Mouse (Mus musculus): ENCODE data around the gene St3gal3. TPM values are rescaled to one million over a fixed set of nuclear protein-coding genes. Genes with fewer than 3 reads are reported as not detected.
A peak's percentile ranks its signal among the peaks of the same experiment; 100 is the strongest.

The St3gal3 gene
- polyA plus RNA-seq, 1 experiment from 2014 or later: 5.6 TPM

DNA sequence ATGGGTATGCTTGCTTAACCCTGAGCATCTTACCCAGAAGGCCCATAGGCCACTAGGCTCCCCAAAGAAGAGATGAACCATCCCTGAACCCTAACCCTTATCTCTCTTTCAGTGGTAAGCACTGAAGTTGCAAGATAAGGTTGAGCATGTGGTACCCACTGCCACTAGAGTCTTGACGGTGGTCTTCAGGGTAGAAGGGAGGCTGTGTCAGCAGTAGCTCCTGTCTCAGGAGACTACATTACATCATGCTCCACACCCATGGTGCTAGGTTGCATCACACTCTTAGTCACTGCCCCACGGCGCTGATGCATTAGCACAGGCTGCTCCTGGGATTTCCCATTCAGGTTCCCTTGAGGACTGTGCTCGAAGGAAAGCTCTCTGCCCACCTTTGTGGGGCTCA, 154.6 kb downstream of the St3gal3 start:
- Histone ChIP-seq H3K27ac (replicated peaks; ENCODE audit: low read depth, low read length) (no peak overlapping the region), H3K9ac (replicated peaks; ENCODE audit: low read length) (no peak overlapping the region), H3K27me3 (ENCODE audit: control insufficient read depth, insufficient read depth, low read length) (no peaks in the 10 kb centered on the region), H3K9me3 (replicated peaks; ENCODE audit: control insufficient read depth, low read length) (no peaks in the 10 kb centered on the region), H3K36me3 (replicated peaks; ENCODE audit: control insufficient read depth, insufficient read depth, low read depth, low read length) (no peaks in the 10 kb centered on the region), H3K4me1 (ENCODE audit: control insufficient read depth, insufficient read depth, low read length) (no peaks in the 10 kb centered on the region), H3K4me3 (ENCODE audit: low read depth, low read length) (no peak overlapping the region), H3K4me2 (ENCODE audit: low read depth, low read length) (no peak overlapping the region)
- ATAC-seq (replicated peaks; ENCODE audit: insufficient number of reproducible peaks, low FRiP score, low TSS enrichment, low read depth) (no peak), DNase-seq (ENCODE audit: low spot score) (no peak)
- 91% methylated on average over 4 of the region's 4 CpGs for WGBS

- H3K9ac ChIP-seq (replicated peaks; ENCODE audit: low read length): no peak overlapping the region
- 93% methylated on average over 4 of the region's 4 CpGs for WGBS
- no peak overlapping the region for H3K4me3 ChIP-seq (ENCODE audit: low read depth, low read length)
- no peak overlapping the region for H3K4me2 ChIP-seq (ENCODE audit: low read depth, low read length)
- H3K27me3 ChIP-seq (ENCODE audit: control insufficient read depth, insufficient read depth, low read length): no peaks in the 10 kb centered on the region
- no peak for DNase-seq (ENCODE audit: low spot score)
- no peaks in the 10 kb centered on the region for H3K9me3 ChIP-seq (replicated peaks; ENCODE audit: control insufficient read depth, low read length)
- H3K27ac ChIP-seq (replicated peaks; ENCODE audit: low read depth, low read length): no peak overlapping the region
- H3K36me3 ChIP-seq (replicated peaks; ENCODE audit: control insufficient read depth, insufficient read depth, low read depth, low read length): no peaks in the 10 kb centered on the region
- no peaks in the 10 kb centered on the region for H3K4me1 ChIP-seq (ENCODE audit: control insufficient read depth, insufficient read depth, low read length)
- ATAC-seq (replicated peaks; ENCODE audit: insufficient number of reproducible peaks, low FRiP score, low TSS enrichment, low read depth): no peak
Observed at GRCm38 (mm10) chr4:117979181-117979580, 155.5 kb downstream of the St3gal3 start.

GRCm38 (mm10) chr4:117978282-117978681, 156.4 kb downstream of the St3gal3 start:
- H3K9ac ChIP-seq (replicated peaks; ENCODE audit: low read length): no peak overlapping the region
- ATAC-seq (replicated peaks; ENCODE audit: insufficient number of reproducible peaks, low FRiP score, low TSS enrichment, low read depth): no peak
- H3K4me2 ChIP-seq (ENCODE audit: low read depth, low read length): no peak overlapping the region
- no peak overlapping the region for H3K27ac ChIP-seq (replicated peaks; ENCODE audit: low read depth, low read length)
- H3K4me1 ChIP-seq (ENCODE audit: control insufficient read depth, insufficient read depth, low read length): no peaks in the 10 kb centered on the region
- no peak overlapping the region for H3K4me3 ChIP-seq (ENCODE audit: low read depth, low read length)
- no peaks in the 10 kb centered on the region for H3K27me3 ChIP-seq (ENCODE audit: control insufficient read depth, insufficient read depth, low read length)
- WGBS: 86% methylated on average over 9 of the region's 9 CpGs
- DNase-seq (ENCODE audit: low spot score): no peak
- no peaks in the 10 kb centered on the region for H3K9me3 ChIP-seq (replicated peaks; ENCODE audit: control insufficient read depth, low read length)
- no peaks in the 10 kb centered on the region for H3K36me3 ChIP-seq (replicated peaks; ENCODE audit: control insufficient read depth, insufficient read depth, low read depth, low read length)

DNA sequence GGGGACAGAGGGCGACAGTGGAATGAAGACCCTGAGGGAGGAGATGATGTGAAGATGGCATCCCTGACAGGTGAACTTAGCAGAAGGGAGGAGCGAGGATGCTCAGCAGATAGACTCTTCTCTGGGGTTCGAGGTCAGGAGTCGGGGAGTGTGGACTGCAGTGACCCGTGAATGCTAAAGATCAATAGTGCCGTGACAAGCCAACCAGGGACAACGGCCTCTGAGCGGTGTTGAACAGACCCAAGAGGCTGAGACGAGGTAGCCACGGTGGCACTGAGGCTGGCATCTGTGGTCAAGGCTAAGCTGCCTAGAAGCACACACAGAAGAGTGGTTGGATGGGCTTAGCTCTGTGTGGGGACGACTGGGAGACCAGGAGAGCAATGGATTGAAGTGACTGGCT, 156.9 kb downstream of the St3gal3 start:
- Histone ChIP-seq H3K9me3 (replicated peaks; ENCODE audit: control insufficient read depth, low read length) (no peaks in the 10 kb centered on the region), H3K4me1 (ENCODE audit: control insufficient read depth, insufficient read depth, low read length) (no peaks in the 10 kb centered on the region; the same call in 1 of the 2 replicates), H3K36me3 (replicated peaks; ENCODE audit: control insufficient read depth, insufficient read depth, low read depth, low read length) (no peaks in the 10 kb centered on the region), H3K4me3 (ENCODE audit: low read depth, low read length) (no peak overlapping the region), H3K4me2 (ENCODE audit: low read depth, low read length) (no peak overlapping the region), H3K9ac (replicated peaks; ENCODE audit: low read length) (no peak overlapping the region), H3K27me3 (ENCODE audit: control insufficient read depth, insufficient read depth, low read length) (no peaks in the 10 kb centered on the region), H3K27ac (replicated peaks; ENCODE audit: low read depth, low read length) (no peak overlapping the region)
- WGBS: 85% methylated on average over 11 of the region's 11 CpGs
- ATAC-seq (replicated peaks; ENCODE audit: insufficient number of reproducible peaks, low FRiP score, low TSS enrichment, low read depth) (no peak), DNase-seq (ENCODE audit: low spot score) (no peak)

DNA sequence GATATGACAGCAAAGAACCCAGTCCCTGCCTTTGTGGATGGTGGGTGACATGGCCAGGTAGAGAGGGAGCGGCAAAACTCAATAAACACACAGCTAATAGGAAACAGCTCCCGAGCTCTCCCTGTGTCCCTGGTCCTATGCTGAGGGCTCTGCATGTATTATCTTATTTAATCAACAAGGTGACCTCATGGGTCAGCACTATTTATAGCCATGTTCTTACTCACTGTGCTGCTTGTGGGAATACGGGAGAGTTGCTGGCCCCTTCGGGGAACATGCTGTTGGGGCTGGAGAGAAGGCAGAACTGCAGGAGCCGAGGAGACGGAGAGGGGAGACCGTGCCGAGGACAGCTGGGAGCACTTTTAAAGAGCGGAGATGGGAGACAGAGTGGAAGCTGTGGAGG, 157.3 kb downstream of the St3gal3 start:
- no peak for DNase-seq (ENCODE audit: low spot score)
- H3K27ac ChIP-seq (replicated peaks; ENCODE audit: low read depth, low read length): no peak overlapping the region
- H3K4me2 ChIP-seq (ENCODE audit: low read depth, low read length): no peak overlapping the region
- H3K4me1 ChIP-seq (ENCODE audit: control insufficient read depth, insufficient read depth, low read length): no peaks in the 10 kb centered on the region; the same call in 1 of the 2 replicates
- 71% methylated on average over 9 of the region's 9 CpGs for WGBS
- ATAC-seq (replicated peaks; ENCODE audit: insufficient number of reproducible peaks, low FRiP score, low TSS enrichment, low read depth): no peak
- no peaks in the 10 kb centered on the region for H3K9me3 ChIP-seq (replicated peaks; ENCODE audit: control insufficient read depth, low read length)
- H3K4me3 ChIP-seq (ENCODE audit: low read depth, low read length): no peak overlapping the region
- no peaks in the 10 kb centered on the region for H3K36me3 ChIP-seq (replicated peaks; ENCODE audit: control insufficient read depth, insufficient read depth, low read depth, low read length)
- no peaks in the 10 kb centered on the region for H3K27me3 ChIP-seq (ENCODE audit: control insufficient read depth, insufficient read depth, low read length)
- no peak overlapping the region for H3K9ac ChIP-seq (replicated peaks; ENCODE audit: low read length)

GRCm38 (mm10) chr4:117975820-117976219, 158.9 kb downstream of the St3gal3 start:
- H3K36me3 ChIP-seq (replicated peaks; ENCODE audit: control insufficient read depth, insufficient read depth, low read depth, low read length): no peaks in the 10 kb centered on the region
- no peaks in the 10 kb centered on the region for H3K27me3 ChIP-seq (ENCODE audit: control insufficient read depth, insufficient read depth, low read length)
- H3K4me3 ChIP-seq (ENCODE audit: low read depth, low read length): no peak overlapping the region
- H3K4me1 ChIP-seq (ENCODE audit: control insufficient read depth, insufficient read depth, low read length): no peaks in the 10 kb centered on the region; the same call in 1 of the 2 replicates
- no peak overlapping the region for H3K9ac ChIP-seq (replicated peaks; ENCODE audit: low read length)
- H3K9me3 ChIP-seq (replicated peaks; ENCODE audit: control insufficient read depth, low read length): no peaks in the 10 kb centered on the region
- H3K4me2 ChIP-seq (ENCODE audit: low read depth, low read length): no peak overlapping the region
- H3K27ac ChIP-seq (replicated peaks; ENCODE audit: low read depth, low read length): no peak overlapping the region
- 79% methylated on average over 1 of the region's 1 CpGs for WGBS
- DNase-seq (ENCODE audit: low spot score): no peak
- no peak for ATAC-seq (replicated peaks; ENCODE audit: insufficient number of reproducible peaks, low FRiP score, low TSS enrichment, low read depth)

DNA sequence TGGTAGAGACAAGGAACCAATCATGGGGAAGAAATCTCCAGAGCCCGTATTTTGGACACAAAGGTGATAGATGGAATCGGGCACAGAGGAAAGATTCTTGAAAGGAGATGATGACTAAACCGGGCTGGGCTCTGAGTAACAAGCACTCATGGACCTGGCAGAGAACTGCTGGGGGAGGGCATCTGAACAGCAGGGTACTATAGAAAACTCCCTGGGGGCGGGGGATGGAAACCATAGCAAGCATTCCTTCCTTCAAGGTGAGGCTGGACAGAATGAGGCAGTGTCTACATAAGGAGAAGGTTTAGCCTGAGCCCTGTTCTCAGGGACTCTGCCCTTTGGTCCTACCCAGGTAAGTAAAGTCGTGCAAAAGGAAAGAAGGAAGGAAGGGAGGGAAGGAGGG, 160.0 kb downstream of the St3gal3 start:
- Histone ChIP-seq H3K27me3 (ENCODE audit: control insufficient read depth, insufficient read depth, low read length) (no peaks in the 10 kb centered on the region), H3K9ac (replicated peaks; ENCODE audit: low read length) (no peak overlapping the region), H3K4me2 (ENCODE audit: low read depth, low read length) (no peak overlapping the region), H3K4me3 (ENCODE audit: low read depth, low read length) (no peak overlapping the region), H3K27ac (replicated peaks; ENCODE audit: low read depth, low read length) (no peak overlapping the region), H3K4me1 (ENCODE audit: control insufficient read depth, insufficient read depth, low read length) (no peaks in the 10 kb centered on the region; the same call in 1 of the 2 replicates), H3K9me3 (replicated peaks; ENCODE audit: control insufficient read depth, low read length) (no peaks in the 10 kb centered on the region), H3K36me3 (replicated peaks; ENCODE audit: control insufficient read depth, insufficient read depth, low read depth, low read length) (no peaks in the 10 kb centered on the region)
- WGBS: 71% methylated on average over 5 of the region's 5 CpGs
- DNase-seq (ENCODE audit: low spot score): no peak
- ATAC-seq (replicated peaks; ENCODE audit: insufficient number of reproducible peaks, low FRiP score, low TSS enrichment, low read depth): no peak

GRCm38 (mm10) chr4:117972999-117973398, 161.7 kb downstream of the St3gal3 start:
- no peaks in the 10 kb centered on the region for H3K36me3 ChIP-seq (replicated peaks; ENCODE audit: control insufficient read depth, insufficient read depth, low read depth, low read length)
- no peak overlapping the region for H3K9ac ChIP-seq (replicated peaks; ENCODE audit: low read length)
- H3K9me3 ChIP-seq (replicated peaks; ENCODE audit: control insufficient read depth, low read length): no peaks in the 10 kb centered on the region
- no peak for ATAC-seq (replicated peaks; ENCODE audit: insufficient number of reproducible peaks, low FRiP score, low TSS enrichment, low read depth)
- H3K4me2 ChIP-seq (ENCODE audit: low read depth, low read length): no peak overlapping the region
- 33% methylated on average over 10 of the region's 10 CpGs for WGBS
- H3K4me3 ChIP-seq (ENCODE audit: low read depth, low read length): no peak overlapping the region
- DNase-seq (ENCODE audit: low spot score): peak; percentile 20
- no peak overlapping the region for H3K27ac ChIP-seq (replicated peaks; ENCODE audit: low read depth, low read length)
- no peaks in the 10 kb centered on the region; the same call in 1 of the 2 replicates for H3K4me1 ChIP-seq (ENCODE audit: control insufficient read depth, insufficient read depth, low read length)
- no peaks in the 10 kb centered on the region for H3K27me3 ChIP-seq (ENCODE audit: control insufficient read depth, insufficient read depth, low read length)

Data from embryonic facial prominence, embryonic 11.5 days (tissue).